Mouse (Mus musculus) frontal cortex, postnatal 10 days (tissue): ENCODE measurements around the gene Olfr1427.
"Not testable (repeated sequence)": the region's sequence is repeated elsewhere in the genome, so short reads cannot be mapped to it uniquely, and the experiment has no call there.

ENCODE experiments used
- DNase-seq, 2 experiments: peaks; one replicate each; pipeline ENCODE4 v3.0.0; 2022; ENCODE audit warnings: low spot score in 2 of 2, mixed read lengths in 1 of 2

Olfr1427 gene

DNA sequence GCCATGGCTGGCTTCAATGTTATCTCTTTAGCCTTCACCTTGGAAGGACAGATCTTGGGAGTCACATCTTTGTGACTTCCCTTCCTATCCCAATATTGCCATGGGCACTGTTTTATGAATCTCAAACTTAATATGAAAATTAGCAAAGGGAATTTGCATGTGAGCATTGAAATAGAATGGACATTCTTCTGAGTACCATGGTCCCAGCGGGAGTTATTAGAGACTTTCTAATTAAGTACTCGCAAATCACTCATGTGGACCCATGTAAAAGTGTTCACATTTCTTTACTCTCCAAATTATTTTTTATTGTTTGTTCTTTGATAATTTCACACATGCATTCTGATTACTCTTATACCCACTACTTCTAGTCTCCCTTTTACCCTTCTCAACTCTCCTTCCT, at the start of gene Olfr1427:
TSS of gene Olfr1427 (minus strand) at position 101 of the 400 bp plus-strand sequence.
- DNase-seq: no peak

DNA sequence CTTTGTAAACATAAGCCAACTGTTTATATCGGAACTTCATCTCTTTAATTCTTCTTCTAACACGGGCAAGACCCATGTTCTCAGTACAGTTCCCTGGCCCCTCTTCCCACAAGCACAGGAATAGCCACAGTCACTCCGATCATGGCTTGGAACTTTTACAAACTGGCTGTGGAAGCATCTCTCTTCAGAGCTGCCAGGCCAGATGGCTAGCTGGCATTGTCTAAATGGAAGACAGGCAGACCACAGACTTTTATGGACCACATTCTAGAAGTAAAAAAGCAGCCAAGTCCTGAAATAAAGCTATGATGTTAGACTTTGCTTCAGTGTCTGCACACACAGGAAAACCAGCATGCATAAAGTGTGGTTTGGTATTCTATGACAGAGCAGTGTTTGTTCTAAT, 42.3 kb upstream of the Olfr1427 start:
- DNase-seq: peak in 1 of 2 experiments; percentile 16

DNA sequence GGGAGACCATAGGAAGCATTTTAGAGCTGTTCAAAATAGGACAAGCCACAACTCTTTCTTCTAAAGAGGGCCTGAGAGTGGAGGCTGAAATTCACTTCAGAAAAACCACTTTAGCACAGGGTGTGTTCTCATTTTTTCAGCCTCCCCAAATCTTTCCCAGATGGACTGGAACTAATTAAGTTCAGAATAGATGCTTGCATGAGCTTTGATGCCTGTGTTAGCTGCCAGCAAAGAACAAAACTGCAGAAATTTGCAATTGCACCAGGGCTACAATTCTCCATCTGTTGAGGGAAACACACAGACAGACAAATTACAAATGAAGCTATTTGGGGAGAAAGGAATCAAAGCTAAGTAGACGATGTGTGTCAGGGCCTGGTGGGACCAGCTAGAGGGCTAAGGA, 40.2 kb upstream of the Olfr1427 start:
- DNase-seq: peak in 1 of 2 experiments; percentile 22

DNA sequence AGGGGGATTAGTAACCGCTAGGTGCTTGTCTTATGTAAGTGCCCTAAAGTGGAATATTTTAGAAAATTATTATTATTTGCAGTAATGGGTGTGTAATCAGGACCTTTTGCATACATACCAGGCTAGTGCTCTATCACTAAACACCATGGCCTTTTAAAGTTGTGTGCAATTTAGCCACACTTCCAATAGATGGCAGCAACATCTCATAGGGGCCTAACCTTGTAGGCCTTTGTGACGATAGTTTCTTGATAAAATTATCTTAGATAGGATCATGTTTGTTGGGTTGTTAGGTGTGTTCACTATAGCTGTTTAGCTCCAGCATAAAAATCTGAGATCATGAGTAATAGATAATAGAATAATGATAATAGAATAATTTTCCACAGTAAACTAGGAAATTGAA, 31.2 kb upstream of the Olfr1427 start:
- no peak for DNase-seq

DNA sequence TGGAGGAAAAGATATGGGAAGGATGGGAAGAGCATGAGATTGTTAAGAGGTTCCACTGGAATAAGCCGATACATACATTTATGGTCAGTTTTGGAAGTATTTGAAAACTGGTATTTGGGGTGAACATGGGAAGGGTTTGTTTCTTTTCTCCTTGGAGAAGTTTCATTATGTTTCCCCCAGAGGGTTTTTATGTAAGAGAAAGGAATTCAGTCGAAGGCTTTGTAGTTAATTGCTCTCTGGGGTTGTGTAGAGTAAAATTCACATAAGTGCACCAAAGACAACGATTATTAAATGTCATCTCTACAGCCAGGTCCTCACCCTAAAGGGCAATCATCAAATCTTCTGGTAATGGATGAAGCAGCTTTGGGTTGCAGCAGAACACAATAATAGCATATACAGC, 20.0 kb upstream of the Olfr1427 start, which contains the start of gene Olfr76:
TSS of gene Olfr76 (minus strand) at position 101 of the 400 bp plus-strand sequence.
- no peak for DNase-seq

DNA sequence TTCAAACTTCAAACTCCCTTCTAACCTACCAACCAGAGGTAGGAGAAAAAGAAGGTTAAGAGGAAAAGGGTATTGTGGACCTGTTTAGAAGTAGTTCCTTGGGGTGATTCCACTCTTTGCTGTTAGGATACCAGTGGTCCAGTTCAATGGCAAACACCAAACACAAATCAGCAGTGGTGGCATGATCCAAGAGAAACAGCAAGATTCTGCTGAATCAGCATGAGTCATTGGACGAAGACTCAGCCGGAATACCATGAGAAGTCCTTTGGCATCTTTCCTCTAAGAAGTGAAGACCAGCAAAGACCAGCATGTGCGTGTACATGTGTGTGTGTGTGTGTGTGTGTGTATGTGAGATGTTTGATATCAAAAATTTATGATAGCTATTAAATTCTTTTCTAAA, 13.3 kb upstream of the Olfr1427 start:
- DNase-seq: no peak

DNA sequence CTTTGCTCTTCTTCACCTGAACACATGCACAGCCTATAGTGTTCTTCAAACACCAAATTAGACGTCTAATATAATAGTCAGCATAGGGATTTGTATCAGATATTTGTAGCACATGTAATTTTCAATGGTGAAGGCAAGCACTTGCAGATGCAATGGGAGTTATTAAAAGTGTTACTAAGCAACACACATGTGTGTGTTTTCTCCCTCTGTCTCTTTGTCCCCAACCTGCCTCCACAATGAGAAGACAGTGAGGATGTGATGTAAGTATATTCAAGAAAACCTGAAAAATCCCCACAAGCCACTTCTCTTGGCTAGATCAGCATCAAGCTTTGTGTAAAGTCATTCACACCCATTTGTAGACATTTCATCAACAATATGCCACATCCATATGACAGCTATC, 12.7 kb upstream of the Olfr1427 start, which contains the start of gene Olfr1428:
TSS of gene Olfr1428 (minus strand) at position 101 of the 400 bp plus-strand sequence.
- DNase-seq: no peak

DNA sequence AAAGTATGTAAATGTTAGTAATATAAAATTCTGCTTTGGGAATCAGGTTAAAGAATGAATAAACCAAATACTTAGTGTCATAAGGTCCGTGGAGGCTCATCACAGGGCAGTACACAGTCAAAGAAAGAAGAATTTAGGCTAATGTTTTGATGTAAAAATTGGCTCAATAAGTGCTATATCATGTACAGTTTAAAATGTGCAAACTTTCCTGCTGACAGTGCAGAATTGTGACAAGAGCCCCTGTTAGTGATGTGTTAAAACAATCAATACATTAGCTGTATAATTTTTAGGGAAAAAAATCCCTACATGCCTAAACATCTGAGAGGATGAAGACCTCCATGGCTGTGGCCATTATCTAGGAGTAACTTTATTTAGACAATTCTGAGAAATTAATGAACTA, 10.7 kb upstream of the Olfr1427 start:
- DNase-seq: no peak

DNA sequence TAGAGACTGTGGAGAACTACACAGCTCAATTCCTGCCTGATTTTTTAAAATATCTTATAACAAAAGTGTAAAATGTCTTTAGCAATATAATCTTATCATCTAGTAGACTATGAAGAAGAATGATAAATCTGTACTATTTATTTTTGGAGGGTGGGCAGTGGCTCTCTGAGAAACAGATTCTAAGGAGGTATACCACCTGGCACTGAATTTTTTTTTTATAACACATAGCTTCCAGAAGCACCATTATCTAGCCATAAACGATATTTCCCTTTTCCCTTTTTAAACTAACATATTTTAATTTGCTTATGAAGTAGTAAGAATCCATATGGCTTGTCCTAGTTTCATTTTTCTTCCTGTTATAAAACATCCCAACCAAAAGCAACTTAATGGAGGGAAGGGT, 1.4 kb upstream of the Olfr1427 start:
- DNase-seq: no peak

DNA sequence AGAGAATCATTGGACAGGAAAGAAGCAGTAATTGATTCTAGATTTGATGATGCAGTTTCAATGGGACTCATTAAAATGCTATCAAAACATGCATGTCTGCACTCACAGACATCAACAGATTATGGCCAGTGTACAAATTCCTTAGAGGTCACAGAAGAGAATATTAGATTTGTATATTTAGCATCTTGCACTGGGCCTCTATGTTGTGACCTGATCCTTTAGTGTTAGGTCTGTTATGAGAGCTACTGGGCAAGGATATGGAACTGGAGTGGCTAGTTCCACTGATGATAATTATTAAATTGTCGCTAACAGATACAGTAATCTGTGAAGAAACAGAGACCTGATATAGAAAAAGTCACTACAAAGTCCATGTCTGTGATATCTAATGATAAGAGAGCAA, 11.2 kb downstream of the Olfr1427 start, which contains the start of gene Olfr1426:
TSS of gene Olfr1426 (minus strand) at position 101 of the 400 bp plus-strand sequence.
- no peak for DNase-seq

DNA sequence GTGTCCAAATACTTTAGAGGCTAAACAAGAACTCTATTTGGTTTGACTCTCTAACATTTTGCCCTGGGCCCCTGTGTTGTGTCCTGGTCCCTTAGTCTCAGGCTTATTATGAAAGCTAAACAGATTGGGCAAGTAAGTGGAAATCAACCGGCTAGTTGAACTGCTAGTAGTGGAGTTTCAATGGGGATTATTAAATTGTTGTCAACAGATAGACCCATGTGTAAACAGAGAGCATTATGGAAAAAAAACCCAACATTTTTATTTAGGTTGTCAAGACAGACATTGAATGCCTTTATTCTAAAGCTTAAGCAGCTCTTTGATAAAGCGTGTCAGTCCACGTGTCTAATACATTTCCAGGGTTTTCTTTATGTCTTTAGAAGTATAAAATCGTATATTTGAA, 25.5 kb downstream of the Olfr1427 start, which contains the start of gene Olfr1425:
TSS of gene Olfr1425 (minus strand) at position 101 of the 400 bp plus-strand sequence.
- DNase-seq: not testable (repeated sequence)

DNA sequence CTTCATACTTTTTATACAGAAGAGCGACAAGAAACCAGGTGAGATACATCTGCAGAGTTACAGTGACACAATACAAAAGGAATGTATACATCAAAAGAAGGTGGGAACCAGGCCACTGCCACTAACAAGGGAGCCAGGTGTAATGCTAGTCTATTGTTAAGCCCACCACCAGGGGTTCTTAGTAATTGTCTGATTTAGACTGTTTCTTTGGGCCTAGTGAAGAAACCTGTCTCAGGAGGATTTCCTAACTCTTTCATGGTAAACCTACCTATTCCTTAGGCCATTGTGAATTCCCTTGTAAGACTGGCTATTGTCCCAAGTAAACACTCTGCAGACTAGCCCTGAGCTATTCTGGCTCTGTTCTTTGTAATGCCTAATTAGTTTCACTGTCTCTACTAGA, 33.6 kb downstream of the Olfr1427 start:
- DNase-seq: not testable (repeated sequence)

DNA sequence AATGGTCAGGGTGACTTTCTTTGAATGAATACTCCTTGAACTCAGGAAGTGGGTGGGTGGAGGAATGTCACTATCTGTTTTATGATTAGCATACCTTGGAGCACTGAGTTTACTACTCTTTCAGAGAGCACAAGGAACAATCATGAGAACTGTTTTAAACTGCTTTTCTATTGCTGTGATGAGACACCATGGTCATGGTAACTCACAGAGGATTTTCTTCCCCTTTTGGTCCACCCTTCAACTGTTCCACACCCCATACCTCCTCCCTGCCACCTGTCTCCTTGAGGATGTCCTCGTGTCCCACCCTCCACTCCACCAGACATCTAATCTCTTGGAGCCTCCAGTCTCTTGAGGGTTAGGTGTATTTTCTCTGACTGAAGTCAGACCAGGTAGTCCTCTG, 35.3 kb downstream of the Olfr1427 start:
- not testable (repeated sequence) for DNase-seq

DNA sequence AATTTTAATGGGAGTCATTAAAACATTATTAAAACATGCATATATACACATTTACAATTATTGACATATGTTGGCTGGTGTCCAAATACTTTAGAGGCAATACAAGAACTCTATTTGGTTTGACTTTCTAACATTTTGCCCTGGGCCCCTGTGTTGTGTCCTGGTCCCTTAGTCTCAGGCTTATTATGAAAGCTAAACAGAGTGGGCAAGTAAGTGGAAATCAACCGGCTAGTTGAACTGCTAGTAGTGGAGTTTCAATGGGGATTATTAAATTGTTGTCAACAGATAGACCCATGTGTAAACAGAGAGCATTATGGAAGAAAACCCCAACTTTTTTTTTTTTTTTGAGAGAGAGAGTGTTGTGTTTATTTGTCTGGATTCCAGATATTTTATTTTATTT, 40.6 kb downstream of the Olfr1427 start, which contains the start of gene Olfr1424:
TSS of gene Olfr1424 (minus strand) at position 101 of the 400 bp plus-strand sequence.
- DNase-seq: not testable (repeated sequence)
